In the genomic region with DNA sequence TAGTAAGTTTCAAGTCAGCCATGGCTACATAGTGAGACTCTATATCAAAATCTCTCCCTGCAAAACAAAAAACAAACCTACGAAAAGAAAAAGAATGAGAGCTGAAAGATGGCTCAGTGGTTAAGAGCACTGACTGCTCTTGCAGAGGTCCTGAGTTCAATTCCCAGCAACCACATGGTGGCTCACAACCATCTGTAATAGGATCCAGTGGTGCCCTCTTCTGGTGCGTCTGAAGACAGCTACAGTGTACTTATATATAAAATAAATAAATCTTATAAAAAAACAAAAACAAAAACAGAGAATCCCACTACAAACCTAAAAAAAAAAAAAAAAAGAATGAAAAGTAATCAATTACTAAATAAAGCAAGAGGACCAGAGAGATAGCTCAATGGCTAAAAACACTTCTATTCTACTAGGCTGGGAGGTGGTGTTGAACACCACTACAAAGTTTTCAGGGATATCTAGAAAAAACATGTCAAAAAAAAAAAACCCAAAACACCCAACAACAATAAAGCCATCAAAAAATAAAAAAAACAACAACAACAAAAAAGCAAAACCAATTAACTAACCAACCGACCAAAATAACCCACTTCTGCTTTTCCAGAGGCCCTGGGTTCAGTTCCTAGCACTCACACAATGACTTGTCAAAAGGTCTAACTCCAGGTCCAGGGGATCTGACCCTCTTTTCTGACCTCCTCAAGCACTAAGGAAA, we compare ENCODE assay signal across 17 mouse cellular contexts. TPM values are rescaled to one million over a fixed set of nuclear protein-coding genes. Genes with fewer than 3 reads are reported as not detected.
A peak's percentile ranks its signal among the peaks of the same experiment; 100 is the strongest.
DNase-seq lines count a peak whose midpoint lies in the region; ATAC-seq and TF ChIP-seq lines count a peak whose summit lies in the region.
"Had no signal": no experiment of that assay in that cellular context is flagged by ENCODE, and none has a peak within 500 bp of the region (broad histone marks: within the 10 kb centered on the region; RNA-seq: fewer than 3 reads in every experiment).

No protein-coding gene starts in this region.

- peak; percentile 37; the same call in 1 of the 2 replicates for TF ChIP-seq CTCF in intestine, postnatal 0 days (IDR thresholded peaks at IDR 0.05; ENCODE audit: low read depth)

- H3K9ac ChIP-seq in intestine, postnatal 0 days (ENCODE audit: low read depth, low read length), result no peak overlapping the region
- no peak overlapping the region for H3K9ac ChIP-seq in intestine, embryonic 16.5 days (ENCODE audit: low read depth, low read length)
- no peak overlapping the region for H3K9ac ChIP-seq in hindbrain, embryonic 14.5 days
- H3K9ac ChIP-seq: embryonic facial prominence, embryonic 12.5 days; heart, embryonic 13.5 days; intestine, embryonic 15.5 days; liver, embryonic 15.5 days had no signal

- no peak overlapping the region for H3K27ac ChIP-seq in intestine, postnatal 0 days (ENCODE audit: low read depth, low read length)
- H3K27ac ChIP-seq in intestine, embryonic 16.5 days (ENCODE audit: low read length), result no peak overlapping the region
- no peak overlapping the region for H3K27ac ChIP-seq in hindbrain, embryonic 14.5 days
- H3K27ac ChIP-seq: embryonic facial prominence, embryonic 12.5 days; heart, embryonic 13.5 days; intestine, embryonic 15.5 days; limb, embryonic 10.5 days; liver, embryonic 15.5 days; midbrain, embryonic 10.5 days had no signal

- H3K27me3 ChIP-seq in intestine, postnatal 0 days (replicated peaks; ENCODE audit: control insufficient read depth, insufficient read depth, low read length), result no peaks in the 10 kb centered on the region
- H3K27me3 ChIP-seq in intestine, embryonic 16.5 days (replicated peaks; ENCODE audit: control insufficient read depth, insufficient read depth, low read length), result no peaks in the 10 kb centered on the region
- no peaks in the 10 kb centered on the region for H3K27me3 ChIP-seq in hindbrain, embryonic 14.5 days (ENCODE audit: control insufficient read depth, insufficient read depth, low read length)
- H3K27me3 ChIP-seq: embryonic facial prominence, embryonic 12.5 days; heart, embryonic 13.5 days; intestine, embryonic 15.5 days; liver, embryonic 15.5 days had no signal

- H3K4me2 ChIP-seq in intestine, postnatal 0 days (replicated peaks; ENCODE audit: low read depth), result no peak overlapping the region
- H3K4me2 ChIP-seq in intestine, embryonic 16.5 days (ENCODE audit: low read depth, low read length), result no peak overlapping the region
- no peak overlapping the region for H3K4me2 ChIP-seq in hindbrain, embryonic 14.5 days (replicated peaks)
- H3K4me2 ChIP-seq: embryonic facial prominence, embryonic 12.5 days; heart, embryonic 13.5 days; intestine, embryonic 15.5 days; liver, embryonic 15.5 days had no signal

- no peak for ATAC-seq in intestine, postnatal 0 days
- ATAC-seq in intestine, embryonic 16.5 days, result no peak
- ATAC-seq in hindbrain, embryonic 14.5 days (ENCODE audit: low FRiP score), result no peak
- ATAC-seq: intestine, embryonic 15.5 days had no signal

- H3K9me3 ChIP-seq in intestine, postnatal 0 days (ENCODE audit: control insufficient read depth), result no peaks in the 10 kb centered on the region
- H3K9me3 ChIP-seq in intestine, embryonic 16.5 days (ENCODE audit: control insufficient read depth, low read length), result no peaks in the 10 kb centered on the region
- no peaks in the 10 kb centered on the region for H3K9me3 ChIP-seq in hindbrain, embryonic 14.5 days (ENCODE audit: control insufficient read depth, low read length)
- H3K9me3 ChIP-seq: embryonic facial prominence, embryonic 12.5 days; heart, embryonic 13.5 days; intestine, embryonic 15.5 days; limb, embryonic 10.5 days; liver, embryonic 15.5 days; midbrain, embryonic 10.5 days had no signal

- WGBS in intestine, postnatal 0 days, result 78% methylated on average over 3 of the region's 3 CpGs
- 84% methylated on average over 3 of the region's 3 CpGs for WGBS in intestine, embryonic 16.5 days
- WGBS in hindbrain, embryonic 14.5 days, result 92% methylated on average over 3 of the region's 3 CpGs

- no peak overlapping the region for H3K4me3 ChIP-seq in intestine, postnatal 0 days (ENCODE audit: low read depth, low read length)
- H3K4me3 ChIP-seq in intestine, embryonic 16.5 days (ENCODE audit: low read length), result no peak overlapping the region
- H3K4me3 ChIP-seq in hindbrain, embryonic 14.5 days (replicated peaks; ENCODE audit: low read length), result no peak overlapping the region
- H3K4me3 ChIP-seq: embryonic facial prominence, embryonic 12.5 days; heart, embryonic 13.5 days; intestine, embryonic 15.5 days; limb, embryonic 10.5 days; liver, embryonic 15.5 days; midbrain, embryonic 10.5 days had no signal

- peaks cover 66% of the 10 kb centered on the region for H3K36me3 ChIP-seq in intestine, postnatal 0 days (ENCODE audit: control insufficient read depth, insufficient read depth)
- H3K36me3 ChIP-seq in intestine, embryonic 16.5 days (ENCODE audit: control insufficient read depth, insufficient read depth, low read length), result peaks cover 18% of the 10 kb centered on the region
- peaks cover 96% of the 10 kb centered on the region for H3K36me3 ChIP-seq in hindbrain, embryonic 14.5 days (replicated peaks; ENCODE audit: control insufficient read depth, insufficient read depth)

- peak; percentile 25 for DNase-seq in thymus, postnatal 14 days
- DNase-seq in thymus, adult 18-20 months, result no peak
- DNase-seq in NIH3T3 (ENCODE audit: low read depth), result peak; percentile 32
- peak; percentile 50 for DNase-seq in thymus, postnatal 4 days
- DNase-seq in hindbrain, embryonic 14.5 days (ENCODE audit: low spot score), result no peak
- DNase-seq: adrenal gland, postnatal 25 days; cerebellum, postnatal 14 days; gastrocnemius, postnatal 36 days; lung, postnatal 36 days had no signal

- H3K4me1 ChIP-seq in intestine, postnatal 0 days (replicated peaks; ENCODE audit: control insufficient read depth, insufficient read depth, low read length), result no peaks in the 10 kb centered on the region
- H3K4me1 ChIP-seq in intestine, embryonic 16.5 days (ENCODE audit: control insufficient read depth, insufficient read depth, low read length), result no peaks in the 10 kb centered on the region
- no peaks in the 10 kb centered on the region for H3K4me1 ChIP-seq in hindbrain, embryonic 14.5 days (replicated peaks; ENCODE audit: control insufficient read depth, insufficient read depth, low read length)
- H3K4me1 ChIP-seq: embryonic facial prominence, embryonic 12.5 days; heart, embryonic 13.5 days; intestine, embryonic 15.5 days; limb, embryonic 10.5 days; midbrain, embryonic 10.5 days had no signal

RNA-seq across cellular contexts. Expression of gene Prpf3, which starts 13.0 kb away (rescaled TPM):
- 14.9 and 16.5 TPM in 2 replicates for polyA plus RNA-seq in intestine, postnatal 0 days (2015; fragmentation: Nextera tagmentation; extraction: Ambion mirVana)
- 39.2 and 42.0 TPM in 2 replicates for polyA plus RNA-seq in intestine, embryonic 16.5 days (2015; fragmentation: Nextera tagmentation; extraction: Ambion mirVana)
- 33.5 and 35.7 TPM in 2 replicates for polyA plus RNA-seq in hindbrain, embryonic 14.5 days (2014; fragmentation: Nextera tagmentation; extraction: Ambion mirVana)

RNA-seq across cellular contexts. Expression of gene Rprd2, which starts 24.0 kb away (rescaled TPM):
- polyA plus RNA-seq in intestine, postnatal 0 days (2015; fragmentation: Nextera tagmentation; extraction: Ambion mirVana), result 12.4 and 13.8 TPM in 2 replicates
- polyA plus RNA-seq in intestine, embryonic 16.5 days (2015; fragmentation: Nextera tagmentation; extraction: Ambion mirVana), result 13.5 TPM in 2 replicates
- polyA plus RNA-seq in hindbrain, embryonic 14.5 days (2014; fragmentation: Nextera tagmentation; extraction: Ambion mirVana), result 20.8 and 21.2 TPM in 2 replicates

RNA-seq across cellular contexts. Expression of gene Mrps21, which starts 28.7 kb away (rescaled TPM):
- polyA plus RNA-seq in intestine, postnatal 0 days (2015; fragmentation: Nextera tagmentation; extraction: Ambion mirVana), result 353 and 369 TPM in 2 replicates
- polyA plus RNA-seq in intestine, embryonic 16.5 days (2015; fragmentation: Nextera tagmentation; extraction: Ambion mirVana), result 357 and 360 TPM in 2 replicates
- polyA plus RNA-seq in hindbrain, embryonic 14.5 days (2014; fragmentation: Nextera tagmentation; extraction: Ambion mirVana), result 254 and 293 TPM in 2 replicates

RNA-seq across cellular contexts. Expression of gene Ciart, which starts 39.4 kb away (rescaled TPM):
- polyA plus RNA-seq in intestine, postnatal 0 days (2015; fragmentation: Nextera tagmentation; extraction: Ambion mirVana), result 1.3 and 2.1 TPM in 2 replicates
- 6.4 and 7.6 TPM in 2 replicates for polyA plus RNA-seq in intestine, embryonic 16.5 days (2015; fragmentation: Nextera tagmentation; extraction: Ambion mirVana)
- polyA plus RNA-seq in hindbrain, embryonic 14.5 days (2014; fragmentation: Nextera tagmentation; extraction: Ambion mirVana), result 2.4 and 2.7 TPM in 2 replicates

RNA-seq across cellular contexts. Expression of gene BC028528, which starts 49.1 kb away (rescaled TPM):
- 10.9 and 11.9 TPM in 2 replicates for polyA plus RNA-seq in intestine, postnatal 0 days (2015; fragmentation: Nextera tagmentation; extraction: Ambion mirVana)
- 18.4 and 19.8 TPM in 2 replicates for polyA plus RNA-seq in intestine, embryonic 16.5 days (2015; fragmentation: Nextera tagmentation; extraction: Ambion mirVana)
- polyA plus RNA-seq in hindbrain, embryonic 14.5 days (2014; fragmentation: Nextera tagmentation; extraction: Ambion mirVana), result 16.1 and 26.2 TPM in 2 replicates

Comparison
In these comparisons a context has a peak if more than half of its experiments do, and no peak if none do; other contexts are left out.
1. DNase-seq: peak in thymus, postnatal 14 days (single experiment), NIH3T3 (single experiment) and thymus, postnatal 4 days (single experiment); none in thymus, adult 18-20 months (0 of 2) and hindbrain, embryonic 14.5 days (single experiment).